Comparison of ENCODE assay signal across 11 mouse cellular contexts in genomic region chr6:125529479-125529878, GRCm38 (mm10). TPM values are rescaled to one million over a fixed set of nuclear protein-coding genes. Genes with fewer than 3 reads are reported as not detected.
DNase-seq lines count a peak whose midpoint lies in the region; ATAC-seq and TF ChIP-seq lines count a peak whose summit lies in the region.
"Had no signal": no experiment of that assay in that cellular context is flagged by ENCODE, and none has a peak within 500 bp of the region (broad histone marks: within the 10 kb centered on the region; RNA-seq: fewer than 3 reads in every experiment).

No protein-coding gene starts in this region.

- peak; percentile 81 for ATAC-seq in heart, postnatal 0 days (ENCODE audit: insufficient read depth, low read depth)
- no peak for ATAC-seq in liver, postnatal 0 days
- ATAC-seq: midbrain, embryonic 16.5 days had no signal

- H3K4me2 ChIP-seq in heart, postnatal 0 days (ENCODE audit: low read depth, low read length), result no peak overlapping the region
- H3K4me2 ChIP-seq in liver, postnatal 0 days (ENCODE audit: low read depth, low read length), result no peak overlapping the region

- H3K4me3 ChIP-seq in ES-Bruce4 (ENCODE audit: low read depth, low read length), result no peak overlapping the region
- H3K4me3 ChIP-seq in heart, postnatal 0 days (ENCODE audit: low read depth, low read length), result no peak overlapping the region
- H3K4me3 ChIP-seq in liver, postnatal 0 days (ENCODE audit: low read depth, low read length), result no peak overlapping the region
- H3K4me3 ChIP-seq: limb, embryonic 10.5 days had no signal

- H3K36me3 ChIP-seq in ES-Bruce4 (ENCODE audit: control insufficient read depth, insufficient read depth, low read length, poor library complexity, severe bottlenecking), result no peaks in the 10 kb centered on the region
- no peaks in the 10 kb centered on the region for H3K36me3 ChIP-seq in heart, postnatal 0 days (replicated peaks; ENCODE audit: control insufficient read depth, insufficient read depth, low read length)
- H3K36me3 ChIP-seq in liver, postnatal 0 days (replicated peaks; ENCODE audit: insufficient read depth, low read length), result no peaks in the 10 kb centered on the region
- H3K36me3 ChIP-seq: limb, embryonic 10.5 days had no signal

- no peak for TF ChIP-seq POLR2A in ES-Bruce4 (IDR thresholded peaks at IDR 0.05; ENCODE audit: insufficient read depth, low read length)

- no peak overlapping the region for H3K9ac ChIP-seq in ES-Bruce4 (ENCODE audit: low read depth, poor library complexity, severe bottlenecking)
- H3K9ac ChIP-seq in heart, postnatal 0 days (replicated peaks; ENCODE audit: low read depth, low read length), result no peak overlapping the region
- H3K9ac ChIP-seq in liver, postnatal 0 days (replicated peaks), result no peak overlapping the region

- no peak for TF ChIP-seq EP300 in ES-Bruce4 (IDR thresholded peaks at IDR 0.05; ENCODE audit: insufficient read depth, low read depth, low read length)
- peak; percentile 77; the same call in 1 of the 2 replicates for TF ChIP-seq EP300 in heart, postnatal 0 days (IDR thresholded peaks at IDR 0.05; ENCODE audit: low read depth)
- no peak for TF ChIP-seq EP300 in liver, postnatal 0 days (IDR thresholded peaks at IDR 0.05; ENCODE audit: low read depth)

- no peaks in the 10 kb centered on the region for H3K27me3 ChIP-seq in ES-Bruce4 (ENCODE audit: control insufficient read depth, insufficient read depth, low read length, poor library complexity, severe bottlenecking)
- no peaks in the 10 kb centered on the region for H3K27me3 ChIP-seq in heart, postnatal 0 days (ENCODE audit: control insufficient read depth, insufficient read depth, low read length)
- H3K27me3 ChIP-seq in liver, postnatal 0 days (ENCODE audit: insufficient read depth, low read length), result no peaks in the 10 kb centered on the region

- no peak overlapping the region for H3K27ac ChIP-seq in ES-Bruce4 (ENCODE audit: insufficient read depth, low read length)
- H3K27ac ChIP-seq in heart, postnatal 0 days (ENCODE audit: low read depth), result no peak overlapping the region
- no peak overlapping the region for H3K27ac ChIP-seq in liver, postnatal 0 days (ENCODE audit: low read depth)
- H3K27ac ChIP-seq: limb, embryonic 10.5 days had no signal

- peak; percentile 8 for TF ChIP-seq CTCF in ES-Bruce4 (IDR thresholded peaks at IDR 0.05; ENCODE audit: low read depth, low read length)
- peak; percentile 22; the same call in 1 of the 2 replicates for TF ChIP-seq CTCF in heart, postnatal 0 days (IDR thresholded peaks at IDR 0.05; ENCODE audit: low read depth)
- peak; percentile 43 for TF ChIP-seq CTCF in liver, postnatal 0 days (IDR thresholded peaks at IDR 0.05; ENCODE audit: low read depth)

- H3K4me1 ChIP-seq in ES-Bruce4 (ENCODE audit: control insufficient read depth, insufficient read depth, low read length), result peaks cover 3% of the 10 kb centered on the region
- H3K4me1 ChIP-seq in heart, postnatal 0 days (ENCODE audit: control insufficient read depth, insufficient read depth), result peaks cover 5% of the 10 kb centered on the region
- peaks cover 11% of the 10 kb centered on the region; the same call in 1 of the 2 replicates for H3K4me1 ChIP-seq in liver, postnatal 0 days (ENCODE audit: insufficient read depth)
- H3K4me1 ChIP-seq: limb, embryonic 10.5 days had no signal

- DNase-seq in R1 (ENCODE audit: low read depth, low spot score), result peak; percentile 21
- peak; percentile 63 for DNase-seq in heart, postnatal 0 days (ENCODE audit: low spot score)
- no peak for DNase-seq in liver, postnatal 0 days
- DNase-seq in right cerebral cortex, postnatal 4 days, result no peak
- DNase-seq in thymus, postnatal 0 days (ENCODE audit: low spot score), result no peak
- DNase-seq in layer of hippocampus, postnatal 14 days (ENCODE audit: low spot score in 2 of 2), result no peak
- no peak for DNase-seq in layer of hippocampus, adult 8-10 months (ENCODE audit: low spot score in 2 of 2)
- DNase-seq: cerebellum, adult 11 months had no signal

- 69% methylated on average over 5 of the region's 5 CpGs for WGBS in heart, postnatal 0 days
- 79% methylated on average over 5 of the region's 5 CpGs for WGBS in liver, postnatal 0 days (ENCODE audit: insufficient replicate concordance)

- no peaks in the 10 kb centered on the region for H3K9me3 ChIP-seq in ES-Bruce4 (replicated peaks; ENCODE audit: control insufficient read depth, insufficient read depth, low read length, poor library complexity, severe bottlenecking)
- no peaks in the 10 kb centered on the region for H3K9me3 ChIP-seq in heart, postnatal 0 days (replicated peaks; ENCODE audit: control insufficient read depth, low read length)
- no peaks in the 10 kb centered on the region for H3K9me3 ChIP-seq in liver, postnatal 0 days (ENCODE audit: low read length)
- H3K9me3 ChIP-seq: limb, embryonic 10.5 days had no signal

RNA-seq across cellular contexts. Expression of gene Vwf, which starts 17.1 kb away (rescaled TPM):
- polyA plus RNA-seq in ES-Bruce4 (2011; ENCODE audit: insufficient read depth, insufficient read length, low read depth, missing spikeins), result 2.7 and 3.2 TPM in 2 replicates
- 70.5 and 99.9 TPM in 2 replicates for total RNA-seq in heart, postnatal 0 days (2014; rRNA removed; ENCODE audit: low replicate concordance)
- polyA plus RNA-seq in heart, postnatal 0 days (2015; fragmentation: Nextera tagmentation; extraction: Ambion mirVana), result 21.9 and 25.3 TPM in 2 replicates
- polyA plus RNA-seq in liver, postnatal 0 days (2015; fragmentation: Nextera tagmentation; extraction: Ambion mirVana), result 13.4 and 14.8 TPM in 2 replicates
- polyA plus RNA-seq in thymus, postnatal 0 days (2015; fragmentation: Nextera tagmentation; extraction: Ambion mirVana), result 4.2 and 5.1 TPM in 2 replicates
- 10 to 100 TPM; 29.1 to 32.8 TPM for total RNA-seq in layer of hippocampus, postnatal 14 days (2021)
- 10 to 100 TPM; 19.1 to 27.5 (median 23.5) TPM for total RNA-seq in layer of hippocampus, adult 8-10 months (2022)

RNA-seq across cellular contexts. Expression of gene Cd9, which starts 34.9 kb away (rescaled TPM):
- polyA plus RNA-seq in ES-Bruce4 (2011; ENCODE audit: insufficient read depth, insufficient read length, low read depth, missing spikeins), result 417 and 439 TPM in 2 replicates
- total RNA-seq in heart, postnatal 0 days (2014; rRNA removed; ENCODE audit: low replicate concordance), result 51.9 and 72.4 TPM in 2 replicates
- polyA plus RNA-seq in heart, postnatal 0 days (2015; fragmentation: Nextera tagmentation; extraction: Ambion mirVana), result 99.3 and 99.4 TPM in 2 replicates
- polyA plus RNA-seq in liver, postnatal 0 days (2015; fragmentation: Nextera tagmentation; extraction: Ambion mirVana), result 243 and 249 TPM in 2 replicates
- polyA plus RNA-seq in thymus, postnatal 0 days (2015; fragmentation: Nextera tagmentation; extraction: Ambion mirVana), result 85.6 and 85.9 TPM in 2 replicates
- total RNA-seq in layer of hippocampus, postnatal 14 days (2021), result 100 to 1,000 TPM; 103 to 117 TPM
- 100 to 1,000 TPM in 2 of 4 experiments, 10 to 100 TPM in 2; 57.4 to 211 (median 129) TPM for total RNA-seq in layer of hippocampus, adult 8-10 months (2022)

Comparison
In these comparisons a context has a peak if more than half of its experiments do, and no peak if none do; other contexts are left out.
1. DNase-seq: peak in R1 (single experiment) and heart, postnatal 0 days (single experiment); none in liver, postnatal 0 days (single experiment), right cerebral cortex, postnatal 4 days (single experiment), thymus, postnatal 0 days (single experiment), layer of hippocampus, postnatal 14 days (0 of 2) and layer of hippocampus, adult 8-10 months (0 of 2).
2. Peak in every context shown above with its lines, with median percentiles within 50 percentile points of each other: CTCF ChIP-seq.